Mouse (Mus musculus) intestine, embryonic 14.5 days (tissue): ENCODE results near the gene Ep400. TPM values are rescaled to one million over a fixed set of nuclear protein-coding genes. Genes with fewer than 3 reads are reported as not detected.

Source experiments
- ATAC-seq: fragments of 200-750 bp; cut with Nextera tagmentation; replicated peaks from 2 replicates; pipeline ENCODE4 v1.8.0; 2017; ENCODE audit warnings: low read depth, moderate number of reproducible peaks, moderate TSS enrichment, moderate library complexity; ENCODE audit not compliant: low FRiP score, low TSS enrichment
- DNase-seq: peaks from one replicate; pipeline ENCODE4 v3.0.0-alpha.2; 2018; ENCODE audit warnings: low spot score
- H3K27ac ChIP-seq: fragments of 300-500 bp; sonication (generic); 2 replicates; pipeline ENCODE4 v1.5.1; 2014; ENCODE audit warnings: low read depth, mild to moderate bottlenecking, control low read depth
- H3K27me3 ChIP-seq: fragments of 300-500 bp; sonication (generic); replicated peaks from 2 replicates; pipeline ENCODE4 v1.6.1; 2014; ENCODE audit warnings: low read length, control low read depth; ENCODE audit not compliant: control insufficient read depth, insufficient read depth
- H3K36me3 ChIP-seq: fragments of 300-500 bp; sonication (generic); 2 replicates; pipeline ENCODE4 v1.6.1; 2014; ENCODE audit warnings: low read length, control low read depth; ENCODE audit not compliant: control insufficient read depth, insufficient read depth
- H3K4me1 ChIP-seq: fragments of 300-500 bp; sonication (generic); replicated peaks from 2 replicates; pipeline ENCODE4 v1.6.1; 2014; ENCODE audit warnings: low read length, control low read depth, mixed read lengths; ENCODE audit not compliant: control insufficient read depth, insufficient read depth
- H3K4me2 ChIP-seq: fragments of 300-500 bp; sonication (generic); 2 replicates; pipeline ENCODE4 v1.6.1; 2014; ENCODE audit warnings: low read length
- H3K4me3 ChIP-seq: fragments of 300-500 bp; sonication (generic); 2 replicates; pipeline ENCODE4 v1.5.1; 2014; ENCODE audit warnings: low read depth, low read length, control low read depth, mixed read lengths
- H3K9ac ChIP-seq: fragments of 300-500 bp; sonication (generic); 2 replicates; pipeline ENCODE4 v1.6.1; 2014; ENCODE audit warnings: mild to moderate bottlenecking, low read length
- H3K9me3 ChIP-seq: fragments of 300-500 bp; sonication (generic); 2 replicates; pipeline ENCODE4 v1.6.1; 2016; ENCODE audit warnings: low read length, control low read depth; ENCODE audit not compliant: control insufficient read depth
- WGBS: fragments of 180-500 bp; shearing (Covaris S2); extraction: QIAGEN DNeasy Blood & Tissue Kit; methylation state at CpG from one replicate; pipeline ENCODE4 v1.1.7; 2014; 5-methylcytosine and 5-hydroxymethylcytosine counted together
- polyA plus RNA-seq: library from polyadenylated mRNA; unstranded; fragments of >200 nt; fragmentation: Nextera tagmentation; extraction: Ambion mirVana; gene quantifications from 2 replicates; pipeline ENCODE4 v1.2.1, GENCODE M21; 2014

Gene Ep400
- polyA plus RNA-seq, 1 experiment from 2014 or later: 39.5 TPM

DNA sequence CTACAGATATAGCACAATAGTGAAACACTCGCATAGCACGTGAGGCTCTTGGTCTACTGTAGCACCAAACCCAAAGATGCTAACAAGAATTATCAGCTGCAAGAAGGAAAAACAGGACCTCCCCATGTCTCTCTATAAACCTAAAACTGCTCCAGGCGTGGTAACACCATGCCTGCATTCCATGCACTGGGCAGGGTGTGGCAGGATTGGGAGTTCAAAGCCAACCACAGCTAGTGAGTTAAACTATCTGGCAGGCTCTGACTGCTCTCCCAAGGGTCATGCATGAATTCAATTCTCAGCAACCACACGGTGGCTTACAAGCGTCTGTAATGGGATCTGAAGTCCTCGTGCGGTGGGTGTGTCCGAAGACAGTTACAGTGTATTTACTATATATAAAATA lies 12.6 kb upstream of the Ep400 start:
- Histone ChIP-seq H3K4me1 (peaks cover 18% of the 10 kb centered on the region), H3K4me3 (no peak overlapping the region), H3K9ac (no peak overlapping the region), H3K36me3 (peaks cover 37% of the 10 kb centered on the region), H3K4me2 (no peak overlapping the region), H3K9me3 (no peaks in the 10 kb centered on the region), H3K27ac (no peak overlapping the region), H3K27me3 (no peaks in the 10 kb centered on the region)
- ATAC-seq: no peak
- DNase-seq: no peak
- WGBS: 77% methylated on average over 8 of the region's 8 CpGs

DNA sequence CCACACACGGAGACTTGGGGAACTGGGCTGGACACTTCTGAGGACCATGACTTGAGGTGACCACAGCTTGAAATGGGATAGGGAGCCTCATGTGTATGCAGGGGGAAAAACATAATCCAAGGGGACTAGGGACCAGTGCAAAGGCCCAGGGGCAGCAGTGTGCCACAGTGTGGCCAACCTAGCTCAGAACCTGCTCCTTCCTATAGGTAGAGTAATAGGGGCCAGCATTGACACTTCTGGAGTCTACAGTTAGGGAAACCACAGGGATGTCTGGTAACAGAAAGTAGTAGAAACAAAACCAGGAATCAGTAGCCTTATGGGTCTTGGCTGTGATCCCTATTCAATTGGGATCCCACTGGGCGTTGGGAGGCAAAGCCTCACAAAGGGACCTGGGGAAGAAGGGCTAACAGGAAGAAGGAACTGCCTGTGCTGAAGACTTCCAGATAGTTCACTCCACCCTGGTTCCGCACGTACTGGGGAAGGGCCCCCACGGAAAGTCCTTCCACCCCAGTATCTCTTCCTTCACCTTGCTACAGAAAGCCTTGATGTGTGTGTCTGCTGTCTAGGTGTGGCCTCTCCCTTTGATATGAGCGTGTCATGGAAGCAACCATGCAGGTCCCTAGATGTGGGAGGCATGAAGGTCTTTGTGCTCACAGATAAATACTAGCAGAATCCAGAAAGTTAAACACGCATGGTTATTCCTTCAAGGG lies 11.2 kb upstream of the Ep400 start:
- Histone ChIP-seq H3K27ac (no peak overlapping the region), H3K4me3 (no peak overlapping the region), H3K27me3 (no peaks in the 10 kb centered on the region), H3K9ac (no peak overlapping the region), H3K4me1 (peaks cover 18% of the 10 kb centered on the region), H3K9me3 (no peaks in the 10 kb centered on the region), H3K4me2 (no peak overlapping the region), H3K36me3 (peaks cover 35% of the 10 kb centered on the region)
- DNase-seq (no peak), ATAC-seq (no peak)
- 79% methylated on average over 7 of the region's 7 CpGs for WGBS

DNA sequence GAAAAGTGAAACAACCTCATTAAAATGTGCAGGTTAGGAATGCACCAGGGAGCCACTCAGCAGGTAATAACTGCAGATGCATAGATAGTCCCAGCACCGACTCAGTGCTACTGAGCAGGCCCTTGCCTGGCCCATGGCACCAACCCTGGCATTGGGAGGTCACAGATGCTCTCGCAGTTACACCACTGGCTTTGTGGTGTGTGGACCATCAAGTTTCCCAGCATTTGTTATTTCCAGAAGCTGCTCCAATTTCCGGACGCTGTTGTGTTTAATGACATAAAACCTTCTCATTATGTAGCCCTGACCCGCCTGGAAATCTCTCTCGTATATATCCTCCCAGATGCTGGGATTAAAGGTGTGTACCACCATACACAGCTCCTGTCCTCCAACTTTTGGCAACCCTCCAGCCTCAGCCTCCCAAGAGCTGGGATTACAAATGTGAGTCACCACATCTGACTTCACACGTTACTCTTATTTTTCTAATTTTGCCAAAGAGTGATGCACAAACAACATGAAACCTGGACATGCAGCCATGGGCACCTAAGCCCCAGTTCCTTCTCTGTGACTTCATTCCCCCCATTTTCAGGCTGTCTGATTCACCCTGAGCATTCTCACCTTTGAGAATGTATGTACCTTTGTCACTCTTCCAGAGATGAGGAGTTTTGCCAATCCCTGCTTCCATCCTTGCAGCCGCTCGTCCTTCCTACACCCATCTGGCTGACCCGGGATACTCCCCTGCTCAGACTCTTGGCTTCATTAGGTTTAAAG lies 10.4 kb upstream of the Ep400 start:
- DNase-seq (no peak), ATAC-seq (no peak; the same call in 1 of the 2 replicates)
- Histone ChIP-seq H3K4me3 (peak overlapping the region; percentile 83), H3K9me3 (no peaks in the 10 kb centered on the region), H3K27me3 (no peaks in the 10 kb centered on the region), H3K36me3 (peaks cover 37% of the 10 kb centered on the region), H3K4me1 (peaks cover 18% of the 10 kb centered on the region), H3K27ac (no peak overlapping the region), H3K9ac (peak overlapping the region; percentile 81), H3K4me2 (peak overlapping the region; percentile 81)
- WGBS: 59% methylated on average over 10 of the region's 10 CpGs

DNA sequence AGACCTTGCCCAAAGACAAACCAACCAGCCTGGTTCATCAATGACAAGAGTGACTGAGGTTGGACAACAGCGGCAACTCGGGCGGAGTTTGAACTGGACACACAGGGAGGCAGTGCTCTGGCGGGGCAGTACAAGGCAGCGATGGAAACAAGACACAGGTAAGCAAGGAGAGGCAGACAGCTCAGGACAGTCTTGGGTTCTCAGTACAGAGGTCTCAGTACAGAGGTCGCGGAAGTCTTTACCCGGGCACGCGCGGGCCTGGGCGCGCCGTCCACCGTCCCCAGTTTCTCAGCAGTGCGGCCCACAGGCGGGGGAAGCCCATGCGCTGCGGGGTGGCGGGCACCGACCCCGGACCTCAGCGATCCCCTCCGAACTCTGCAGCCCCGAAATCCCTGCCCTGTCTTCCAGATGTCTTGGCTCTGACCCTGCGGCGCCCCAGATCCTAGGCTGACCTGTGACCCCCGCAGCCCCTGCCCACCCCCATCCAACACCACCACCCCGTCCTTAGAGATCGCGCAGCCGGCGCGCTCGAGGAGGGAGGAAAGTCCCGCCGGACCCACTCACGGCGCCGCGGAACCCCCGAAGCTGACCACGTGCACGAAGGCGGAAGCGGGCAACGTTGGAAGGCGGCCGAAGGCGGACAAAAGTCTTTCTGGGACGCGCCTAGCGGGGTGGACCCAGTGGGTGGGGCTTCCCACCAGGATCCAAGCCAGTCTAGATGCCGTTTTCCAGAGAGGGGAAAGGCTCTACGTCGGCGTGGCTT lies 9.7 kb upstream of the Ep400 start, which contains the start of gene Pus1:
Gene Pus1, minus strand, starts transcription at position 662 of the 763 bp plus-strand sequence.
- peak; percentile 91 for ATAC-seq
- WGBS: under 1% methylated on average over 55 of the region's 57 CpGs

DNA sequence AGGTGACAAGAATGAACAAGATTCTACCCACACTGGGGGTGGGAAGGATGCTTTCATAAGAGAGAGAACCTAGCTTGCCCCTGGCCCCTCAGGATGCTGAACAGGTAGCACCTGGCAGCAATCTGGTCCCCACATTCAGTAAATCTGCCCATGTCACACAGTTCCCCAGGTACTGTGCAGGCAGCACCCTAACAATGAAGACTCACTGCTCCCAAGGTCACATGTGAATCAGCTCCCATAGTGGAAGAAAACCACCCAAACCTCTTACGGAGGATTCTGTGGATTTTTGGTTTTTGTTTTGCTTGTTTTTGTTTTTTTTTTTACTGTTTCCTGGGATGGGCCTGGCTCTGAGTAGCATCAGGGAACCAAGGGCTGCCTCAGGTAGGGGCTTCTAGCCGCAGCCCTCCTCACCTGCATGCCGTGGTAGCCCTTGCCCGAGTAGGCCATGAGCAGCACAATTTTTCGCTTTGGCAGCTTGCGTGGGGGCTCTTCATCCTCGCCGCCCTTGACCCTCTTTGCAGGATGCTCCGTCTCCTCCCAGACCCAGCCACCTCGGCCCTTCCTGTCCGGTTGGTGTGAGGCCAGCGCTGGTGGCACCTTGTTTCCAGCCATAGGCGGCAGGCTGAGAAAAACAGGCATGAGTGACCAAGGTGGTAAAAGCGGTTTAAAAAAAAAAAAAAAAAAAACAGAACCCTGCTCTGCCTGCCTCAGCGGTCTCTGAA lies 8.9 kb upstream of the Ep400 start:
- WGBS: 16% methylated on average over 15 of the region's 15 CpGs
- Histone ChIP-seq H3K27me3 (no peaks in the 10 kb centered on the region), H3K9me3 (no peaks in the 10 kb centered on the region), H3K4me2 (peak overlapping the region; percentile 81), H3K36me3 (peaks cover 41% of the 10 kb centered on the region), H3K4me1 (peaks cover 18% of the 10 kb centered on the region), H3K9ac (peak overlapping the region; percentile 81), H3K27ac (no peak overlapping the region), H3K4me3 (peak overlapping the region; percentile 83)
- ATAC-seq (no peak), DNase-seq (no peak)

More for the DNA sequence above, 9.7 kb upstream of the Ep400 start, which contains the start of gene Pus1:
- Histone ChIP-seq H3K4me2 (peak within 1 kb of the TSS; percentile 81), H3K27me3 (no peaks in the 10 kb centered on the region), H3K36me3 (peaks cover 39% of the 10 kb centered on the region), H3K9ac (peak within 1 kb of the TSS; percentile 81), H3K27ac (peak within 1 kb of the TSS; percentile 38; the same call in 1 of the 2 replicates), H3K4me1 (peaks cover 18% of the 10 kb centered on the region), H3K4me3 (peak within 1 kb of the TSS; percentile 83), H3K9me3 (no peaks in the 10 kb centered on the region)
- peak; percentile 96 for DNase-seq

DNA sequence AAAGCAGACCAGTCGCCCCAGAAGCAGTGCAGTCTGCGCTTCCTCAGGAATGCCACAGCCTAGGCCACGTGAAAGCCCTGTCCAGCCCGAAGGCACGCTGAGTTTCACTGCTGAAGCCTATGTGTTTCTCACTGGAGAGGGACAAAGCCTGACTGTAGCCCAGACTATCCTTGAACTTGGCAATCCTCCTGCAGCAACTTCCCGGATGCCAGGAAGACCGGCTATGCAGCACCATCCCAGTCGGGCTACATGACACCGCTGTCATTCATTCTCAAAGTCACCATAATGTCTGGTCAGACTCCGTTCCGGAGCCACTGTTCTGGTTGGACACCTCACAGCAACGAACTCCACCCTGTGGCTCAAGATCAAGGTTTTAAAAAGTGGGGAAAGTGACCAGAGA lies 7.7 kb upstream of the Ep400 start:
- no peak overlapping the region for H3K27ac ChIP-seq
- DNase-seq (no peak), ATAC-seq (no peak)
- H3K4me1 ChIP-seq: peaks cover 18% of the 10 kb centered on the region
- no peak overlapping the region for H3K4me3 ChIP-seq
- 88% methylated on average over 12 of the region's 12 CpGs for WGBS
- no peak overlapping the region for H3K9ac ChIP-seq
- peaks cover 46% of the 10 kb centered on the region for H3K36me3 ChIP-seq
- H3K9me3 ChIP-seq: no peaks in the 10 kb centered on the region
- no peaks in the 10 kb centered on the region for H3K27me3 ChIP-seq
- H3K4me2 ChIP-seq: no peak overlapping the region

DNA sequence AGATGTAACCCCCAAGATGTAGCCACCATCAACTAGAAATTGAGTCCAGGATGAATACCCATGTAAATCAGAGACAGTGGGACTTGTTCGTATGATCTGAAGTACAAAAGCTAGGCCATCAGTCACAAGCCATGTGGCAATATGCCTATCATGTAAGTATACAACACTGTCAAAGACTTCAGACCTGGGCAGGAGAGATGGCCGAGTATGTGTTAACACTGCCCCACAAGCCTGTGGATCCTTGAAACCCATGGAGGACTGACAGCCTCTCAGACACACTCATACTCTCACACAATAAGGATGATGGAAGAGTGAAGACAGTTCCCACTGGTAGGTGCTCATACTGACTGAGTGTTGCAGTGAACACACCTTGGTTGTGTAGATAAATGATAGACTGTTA lies 5.6 kb upstream of the Ep400 start:
- Histone ChIP-seq H3K4me1 (peaks cover 17% of the 10 kb centered on the region), H3K9me3 (no peaks in the 10 kb centered on the region), H3K4me3 (no peak overlapping the region), H3K4me2 (no peak overlapping the region), H3K9ac (no peak overlapping the region), H3K27ac (no peak overlapping the region), H3K36me3 (peaks cover 57% of the 10 kb centered on the region), H3K27me3 (no peaks in the 10 kb centered on the region)
- 88% methylated on average over 2 of the region's 2 CpGs for WGBS
- DNase-seq (no peak), ATAC-seq (no peak)

DNA sequence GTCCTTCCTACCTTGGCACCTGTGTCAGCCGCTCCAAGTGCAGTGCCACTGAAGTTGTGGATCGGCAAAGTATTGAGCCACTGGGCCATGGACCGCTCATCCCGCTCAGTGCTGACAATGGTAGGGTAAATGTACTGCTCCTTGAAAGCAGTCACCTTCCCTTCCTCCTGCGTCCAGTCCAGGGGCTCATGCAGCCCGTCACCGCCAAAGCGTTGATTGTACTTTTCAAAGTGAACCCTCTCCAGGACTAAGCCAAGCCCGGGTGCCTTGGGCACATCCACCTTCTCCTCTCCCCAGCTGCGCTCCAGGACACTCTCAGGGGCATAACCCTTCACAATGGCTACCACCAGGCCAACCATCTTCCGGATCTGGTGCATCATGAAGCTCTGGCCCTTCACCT lies 4.0 kb upstream of the Ep400 start:
- H3K36me3 ChIP-seq: peaks cover 57% of the 10 kb centered on the region
- ATAC-seq (no peak), DNase-seq (no peak)
- H3K27me3 ChIP-seq: no peaks in the 10 kb centered on the region
- H3K4me3 ChIP-seq: no peak overlapping the region
- no peak overlapping the region for H3K9ac ChIP-seq
- H3K4me1 ChIP-seq: peaks cover 10% of the 10 kb centered on the region
- WGBS: 93% methylated on average over 11 of the region's 11 CpGs
- H3K9me3 ChIP-seq: no peaks in the 10 kb centered on the region
- no peak overlapping the region for H3K27ac ChIP-seq
- H3K4me2 ChIP-seq: no peak overlapping the region
